Mouse (Mus musculus) cerebellum, adult 2 months (tissue): ENCODE results near the gene Elmo3. TPM values are rescaled to one million over a fixed set of nuclear protein-coding genes. Genes with fewer than 3 reads are reported as not detected.

ENCODE experiments used
- DNase-seq, 2 experiments: peaks; one replicate each; pipeline ENCODE4 v3.0.0; 2021
- H3K27ac ChIP-seq: fragments of 200-500 bp; 2 replicates; pipeline ENCODE4 v1.5.1; 2012; ENCODE audit warnings: low read length, control low read depth, inconsistent platforms; ENCODE audit not compliant: insufficient read depth
- H3K27me3 ChIP-seq: fragments of 200-500 bp; 2 replicates; pipeline ENCODE4 v1.6.1; 2012; ENCODE audit warnings: inconsistent platforms, mild to moderate bottlenecking, low read length, moderate library complexity; ENCODE audit not compliant: control insufficient read depth, insufficient read depth
- H3K4me1 ChIP-seq: fragments of 200-500 bp; 2 replicates; pipeline ENCODE4 v1.6.1; 2011; ENCODE audit warnings: low read length; ENCODE audit not compliant: control insufficient read depth, insufficient read depth
- H3K4me3 ChIP-seq: fragments of 200-500 bp; replicated peaks from 2 replicates; pipeline ENCODE3; 2011; ENCODE audit warnings: mild to moderate bottlenecking, low read depth, low read length, control low read depth; ENCODE audit not compliant: insufficient read depth
- CTCF ChIP-seq: fragments of 200-500 bp; IDR thresholded peaks from 2 replicates; pipeline ENCODE4 v1.5.1; 2011; ENCODE audit warnings: low read depth, mild to moderate bottlenecking, control low read depth, low read length, moderate library complexity, borderline replicate concordance; ENCODE audit not compliant: insufficient read depth
- POLR2A ChIP-seq: fragments of 200-500 bp; IDR thresholded peaks from 2 replicates; pipeline ENCODE4 v1.6.1; 2011; ENCODE audit warnings: low read length, control low read depth, borderline replicate concordance; ENCODE audit not compliant: insufficient read depth
- WGBS: fragments of 180-500 bp; shearing (Covaris S2); methylation state at CpG from one replicate; pipeline ENCODE4 v1.1.7; 2018; 5-methylcytosine and 5-hydroxymethylcytosine counted together
- polyA plus RNA-seq: library from polyadenylated mRNA; depleted of rRNA; stranded (reverse); fragments of >200 nt; gene quantifications from 2 replicates; pipeline ENCODE4 v1.2.3, GENCODE M21; 2012

The Elmo3 gene
- polyA plus RNA-seq, 1 experiment = 12.4 TPM

GRCm38 (mm10) chr8:105331469-105331868, 26.1 kb downstream of the Elmo3 start:
- TF ChIP-seq POLR2A = no peak
- no peak for TF ChIP-seq CTCF
- 92% methylated on average over 22 of the region's 22 CpGs for WGBS

GRCm38 (mm10) chr8:105331931-105332330, 26.5 kb downstream of the Elmo3 start:
- H3K27me3 ChIP-seq = no peaks in the 10 kb centered on the region
- H3K27ac ChIP-seq = no peak overlapping the region
- TF ChIP-seq CTCF (no peak), POLR2A (no peak)
- DNase-seq = no peak
- 91% methylated on average over 9 of the region's 9 CpGs for WGBS
- no peak overlapping the region for H3K4me3 ChIP-seq
- H3K4me1 ChIP-seq = peaks cover 3% of the 10 kb centered on the region; the same call in 1 of the 2 replicates

More at GRCm38 (mm10) chr8:105331469-105331868, 26.1 kb downstream of the Elmo3 start:
- peak in 1 of 2 experiments; percentile 3 for DNase-seq
- Histone ChIP-seq H3K27ac (no peak overlapping the region), H3K27me3 (no peaks in the 10 kb centered on the region), H3K4me1 (peaks cover 3% of the 10 kb centered on the region; the same call in 1 of the 2 replicates), H3K4me3 (no peak overlapping the region)

- peaks cover under 1% of the 10 kb centered on the region; the same call in 1 of the 2 replicates for H3K4me1 ChIP-seq
- no peak for TF ChIP-seq POLR2A
- H3K4me3 ChIP-seq = no peak overlapping the region
- H3K27ac ChIP-seq = no peak overlapping the region
- DNase-seq = no peak
- WGBS = 80% methylated on average over 2 of the region's 2 CpGs
- no peaks in the 10 kb centered on the region for H3K27me3 ChIP-seq
These were observed 27.1 kb downstream of the Elmo3 start for GRCm38 (mm10) chr8:105332523-105332922.

GRCm38 (mm10) chr8:105336373-105337130, 31.2 kb downstream of the Elmo3 start:
- no peak overlapping the region for H3K4me3 ChIP-seq
- TF ChIP-seq CTCF = no peak
- no peak for TF ChIP-seq POLR2A
- no peak overlapping the region for H3K27ac ChIP-seq
- DNase-seq = peak in 1 of 2 experiments; percentile 8
- no peaks in the 10 kb centered on the region for H3K4me1 ChIP-seq
- H3K27me3 ChIP-seq = no peaks in the 10 kb centered on the region
- 55% methylated on average over 32 of the region's 32 CpGs for WGBS

GRCm38 (mm10) chr8:105338992-105339391, 33.6 kb downstream of the Elmo3 start:
- WGBS = 76% methylated on average over 4 of the region's 4 CpGs

GRCm38 (mm10) chr8:105339886-105340635, 34.7 kb downstream of the Elmo3 start:
- Histone ChIP-seq H3K4me1 (no peaks in the 10 kb centered on the region), H3K4me3 (no peak overlapping the region), H3K27ac (no peak overlapping the region), H3K27me3 (no peaks in the 10 kb centered on the region)
- no peak for DNase-seq
- no peak for TF ChIP-seq POLR2A
- TF ChIP-seq CTCF = no peak
- 75% methylated on average over 6 of the region's 6 CpGs for WGBS

More at GRCm38 (mm10) chr8:105338992-105339391, 33.6 kb downstream of the Elmo3 start:
- DNase-seq = no peak
- no peaks in the 10 kb centered on the region for H3K4me1 ChIP-seq
- no peaks in the 10 kb centered on the region for H3K27me3 ChIP-seq
- no peak for TF ChIP-seq POLR2A
- no peak for TF ChIP-seq CTCF
- H3K27ac ChIP-seq = no peak overlapping the region
- H3K4me3 ChIP-seq = no peak overlapping the region

- no peak overlapping the region for H3K27ac ChIP-seq
- no peak for TF ChIP-seq POLR2A
- TF ChIP-seq CTCF = no peak
These were observed 36.0 kb downstream of the Elmo3 start for GRCm38 (mm10) chr8:105341399-105341798.

GRCm38 (mm10) chr8:105342768-105343167, 37.4 kb downstream of the Elmo3 start:
- 85% methylated on average over 4 of the region's 4 CpGs for WGBS

More at GRCm38 (mm10) chr8:105341399-105341798, 36.0 kb downstream of the Elmo3 start:
- H3K4me1 ChIP-seq = no peaks in the 10 kb centered on the region
- no peak overlapping the region for H3K4me3 ChIP-seq
- DNase-seq = no peak
- WGBS = 20% methylated on average over 8 of the region's 8 CpGs
- H3K27me3 ChIP-seq = no peaks in the 10 kb centered on the region

More at GRCm38 (mm10) chr8:105342768-105343167, 37.4 kb downstream of the Elmo3 start:
- H3K4me3 ChIP-seq = no peak overlapping the region
- H3K27me3 ChIP-seq = no peaks in the 10 kb centered on the region
- TF ChIP-seq CTCF (no peak), POLR2A (no peak)
- no peaks in the 10 kb centered on the region for H3K4me1 ChIP-seq
- DNase-seq = no peak
- no peak overlapping the region for H3K27ac ChIP-seq
